Mouse (Mus musculus) embryo, embryonic 10.5 days (tissue): Measurements from ENCODE around the gene Slc2a1.

Source experiments
- DNase-seq: peaks from one replicate; pipeline ENCODE4 v3.0.0-alpha.2; 2015; ENCODE audit warnings: low spot score

Gene Slc2a1

DNA sequence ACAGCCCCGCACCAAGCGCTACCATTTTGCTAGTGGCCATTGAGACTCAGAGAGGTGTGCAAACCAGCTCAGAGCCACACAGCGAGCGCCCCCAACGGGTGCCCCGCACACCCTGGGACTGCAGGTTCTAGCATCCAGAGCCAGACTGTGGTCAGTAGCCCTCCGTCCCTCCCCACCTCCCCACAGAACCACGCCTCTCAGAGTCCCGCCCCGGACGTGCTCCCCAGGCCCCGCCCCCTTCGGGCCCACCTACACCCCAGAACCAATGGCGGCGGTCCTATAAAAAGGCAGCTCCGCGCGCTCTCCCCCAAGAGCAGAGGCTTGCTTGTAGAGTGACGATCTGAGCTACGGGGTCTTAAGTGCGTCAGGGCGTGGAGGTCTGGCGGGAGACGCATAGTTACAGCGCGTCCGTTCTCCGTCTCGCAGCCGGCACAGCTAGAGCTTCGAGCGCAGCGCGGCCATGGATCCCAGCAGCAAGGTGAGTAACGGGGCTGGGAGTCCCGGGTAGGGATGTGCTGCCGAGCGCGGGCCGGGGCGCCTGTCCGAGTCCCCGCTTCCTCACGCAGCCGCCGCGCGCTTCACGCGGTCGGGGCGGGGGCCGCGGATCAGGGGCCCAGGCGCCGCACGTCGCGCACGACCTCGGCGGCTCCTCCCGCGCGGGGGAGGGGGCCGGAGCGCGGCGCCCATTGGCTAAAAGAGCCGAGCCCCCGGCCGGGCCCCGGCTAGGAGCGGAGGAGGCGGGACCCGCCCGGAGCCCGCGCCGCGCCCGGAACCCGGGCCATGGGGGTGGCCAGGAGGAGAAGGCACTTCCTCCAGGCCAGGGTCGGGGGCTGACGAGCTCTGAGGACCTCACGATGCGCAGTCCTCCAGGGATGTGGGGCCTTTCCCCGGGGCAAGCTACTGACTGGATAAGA is at the start of gene Slc2a1:
Gene Slc2a1 (plus strand): TSS at position 217 of the 914 bp plus-strand sequence.
- peak; percentile 98 for DNase-seq

DNA sequence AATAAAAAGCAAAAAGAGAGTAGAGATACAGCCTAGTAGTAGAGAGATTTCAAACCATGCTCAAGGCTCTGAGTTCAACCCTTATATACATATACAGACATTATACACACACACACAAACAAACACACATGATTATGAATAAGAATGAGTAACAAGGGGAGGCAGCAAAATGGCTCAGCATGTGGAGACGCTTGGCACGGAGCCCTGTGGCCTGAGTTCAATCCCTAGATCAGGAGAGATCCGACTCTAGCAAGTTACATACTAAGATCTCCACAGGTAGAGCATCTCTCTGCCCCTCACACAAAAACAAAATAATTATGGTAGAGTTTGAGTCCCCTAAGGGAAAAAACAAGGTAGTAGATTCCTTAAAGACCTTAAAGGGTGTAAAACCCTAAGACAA is 41.7 kb upstream of the Slc2a1 start:
- no peak for DNase-seq

DNA sequence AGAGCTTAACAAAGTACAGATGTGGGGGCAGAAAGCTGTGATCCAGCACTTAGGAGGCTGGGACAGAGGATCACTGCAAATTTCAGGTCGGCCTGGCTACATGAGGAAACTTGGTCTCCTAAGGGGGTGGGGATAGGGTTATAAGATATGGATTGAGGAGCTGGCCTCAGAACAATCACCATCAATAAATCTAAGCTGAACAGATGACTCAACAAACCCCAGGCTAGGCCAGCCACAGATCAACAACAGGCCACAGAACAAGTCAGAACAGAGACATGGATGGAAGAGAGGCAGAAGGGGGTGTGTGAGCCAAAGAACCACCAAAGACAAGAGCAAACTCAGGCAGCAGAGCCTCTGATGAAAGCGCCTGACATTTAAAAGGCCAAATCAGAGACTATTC is 41.3 kb upstream of the Slc2a1 start:
- DNase-seq, result no peak

DNA sequence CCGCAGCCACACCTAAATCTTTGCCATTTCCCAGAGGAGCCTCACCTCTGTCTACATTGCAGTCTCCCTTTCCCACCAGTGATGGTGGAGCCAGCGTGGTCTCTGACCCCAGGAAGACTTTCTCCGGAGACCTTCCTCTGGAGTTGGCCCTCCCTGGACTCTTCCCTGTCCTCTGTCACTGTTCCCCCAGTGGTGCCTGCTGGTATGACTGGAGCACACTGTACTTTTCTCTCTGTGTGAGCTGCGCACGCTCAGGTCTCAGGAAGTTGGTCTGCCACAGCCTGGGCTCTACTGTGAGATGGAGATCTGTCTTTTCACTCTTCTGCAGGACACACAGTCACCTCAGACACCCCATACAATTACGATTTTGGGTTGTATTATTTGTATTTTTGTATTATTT is 39.6 kb upstream of the Slc2a1 start:
- peak; percentile 63 for DNase-seq

DNA sequence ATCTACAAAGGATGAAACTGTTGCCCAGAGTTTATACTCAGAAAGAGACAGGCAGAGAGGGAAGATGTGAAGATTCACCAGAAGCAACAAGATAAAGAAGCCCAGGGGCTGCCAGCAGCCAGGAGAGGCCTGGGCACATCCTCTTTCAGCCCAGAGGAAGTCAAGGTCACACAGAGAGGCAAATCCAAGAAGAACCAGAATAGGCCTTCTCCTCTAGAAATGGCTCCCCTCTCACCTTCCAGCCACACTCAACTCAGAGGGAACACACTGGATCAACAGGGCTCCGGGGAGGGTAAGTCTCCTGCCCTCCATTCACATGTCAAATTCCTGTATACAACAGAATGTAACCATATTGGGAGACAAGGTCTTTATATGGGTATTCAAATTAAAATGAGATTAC is 38.3 kb upstream of the Slc2a1 start:
- DNase-seq, result no peak

DNA sequence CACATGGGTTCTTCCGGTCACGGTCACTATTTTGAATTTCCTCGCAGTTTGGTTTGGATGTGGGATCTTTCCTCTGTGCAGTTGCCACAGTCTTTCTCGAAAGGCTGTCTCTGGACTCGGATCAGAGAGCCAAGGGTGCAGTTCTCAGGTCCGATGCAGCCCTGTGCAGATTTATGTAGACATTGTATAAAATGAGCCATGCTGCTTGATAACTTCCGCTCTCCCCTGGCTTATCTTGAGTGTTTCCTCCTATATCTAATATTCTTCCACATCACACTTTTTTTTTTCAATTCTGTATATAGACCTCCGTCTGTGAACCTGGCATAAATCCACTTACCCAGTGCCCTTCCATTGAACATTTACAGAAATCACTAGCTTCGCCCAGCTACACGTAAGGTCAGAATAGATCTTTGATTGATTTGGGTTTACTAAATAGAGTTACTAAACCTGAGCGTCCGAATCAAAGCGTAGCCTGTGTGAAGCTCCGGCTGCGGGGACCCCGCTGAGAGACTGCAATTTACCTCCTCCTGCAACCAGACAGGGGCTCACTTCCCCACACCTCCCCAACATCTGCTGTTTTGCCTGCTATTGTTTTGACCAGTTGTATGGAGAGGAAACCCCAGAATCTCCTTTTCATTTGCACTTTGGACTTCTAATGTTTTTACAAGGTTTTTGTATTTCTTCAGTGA is 37.4 kb upstream of the Slc2a1 start:
- DNase-seq, result no peak

DNA sequence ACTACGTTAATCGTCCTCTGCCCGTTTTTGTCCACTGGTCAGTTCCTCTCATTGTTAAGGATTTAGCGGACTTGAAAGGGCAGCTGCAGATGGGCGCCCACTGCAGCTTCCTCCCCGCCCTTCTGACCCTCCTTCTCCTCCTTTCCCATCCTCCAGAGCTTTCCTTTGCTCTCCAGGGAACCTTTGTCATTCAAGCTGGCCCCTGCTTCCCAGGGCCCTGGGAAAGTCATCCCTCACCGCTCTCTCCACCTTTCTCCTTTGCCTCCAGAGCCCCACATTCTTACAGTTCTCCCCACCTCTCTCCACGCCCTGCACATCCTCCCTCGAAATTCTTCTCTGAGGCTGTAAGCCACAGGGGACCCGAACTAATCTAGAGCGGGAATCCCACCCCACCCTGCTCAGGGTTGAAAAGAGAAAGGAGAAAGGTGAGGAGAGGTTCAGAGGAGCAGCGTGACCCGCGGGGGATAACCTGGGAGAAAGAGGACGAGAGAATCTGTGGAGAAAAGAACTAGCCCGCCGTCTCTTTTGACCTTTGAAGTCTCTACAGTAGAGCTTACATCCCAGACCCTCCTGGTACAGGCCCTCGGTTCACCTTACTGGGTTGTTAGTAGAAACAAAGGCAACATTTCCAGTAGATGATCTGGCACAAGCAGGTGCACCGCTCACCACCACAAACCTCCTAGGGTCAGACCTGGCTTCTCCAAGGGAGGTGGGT is 36.7 kb upstream of the Slc2a1 start:
- peak; percentile 84 for DNase-seq

DNA sequence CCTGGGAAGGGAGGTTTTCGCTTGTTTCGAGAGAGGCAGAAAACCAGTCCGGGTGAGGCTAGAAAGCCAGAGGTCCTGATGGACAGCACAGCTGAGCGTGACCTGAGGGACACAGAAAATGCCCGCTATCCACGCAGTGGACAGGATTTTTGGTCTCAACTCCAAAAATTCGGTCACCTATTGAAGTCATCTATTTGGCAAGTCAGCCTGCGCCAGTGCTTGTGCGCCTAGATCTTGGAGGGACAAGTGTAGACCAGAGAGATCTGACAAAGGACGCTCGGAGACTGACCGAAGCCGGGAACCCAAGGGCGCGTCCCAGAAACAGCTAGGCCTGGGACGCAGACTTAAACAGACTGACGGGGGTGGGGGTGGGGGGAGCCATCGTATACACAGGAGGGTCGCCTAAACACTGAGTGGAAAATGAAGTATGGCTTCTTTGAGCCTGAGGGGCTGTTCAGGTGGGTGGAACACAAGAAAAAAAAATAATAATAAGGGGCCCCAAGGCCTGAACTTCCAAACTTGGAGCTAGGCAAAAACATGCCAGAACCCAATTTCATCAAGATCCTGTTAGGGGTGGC is 36.1 kb upstream of the Slc2a1 start:
- DNase-seq, result peak; percentile 62

DNA sequence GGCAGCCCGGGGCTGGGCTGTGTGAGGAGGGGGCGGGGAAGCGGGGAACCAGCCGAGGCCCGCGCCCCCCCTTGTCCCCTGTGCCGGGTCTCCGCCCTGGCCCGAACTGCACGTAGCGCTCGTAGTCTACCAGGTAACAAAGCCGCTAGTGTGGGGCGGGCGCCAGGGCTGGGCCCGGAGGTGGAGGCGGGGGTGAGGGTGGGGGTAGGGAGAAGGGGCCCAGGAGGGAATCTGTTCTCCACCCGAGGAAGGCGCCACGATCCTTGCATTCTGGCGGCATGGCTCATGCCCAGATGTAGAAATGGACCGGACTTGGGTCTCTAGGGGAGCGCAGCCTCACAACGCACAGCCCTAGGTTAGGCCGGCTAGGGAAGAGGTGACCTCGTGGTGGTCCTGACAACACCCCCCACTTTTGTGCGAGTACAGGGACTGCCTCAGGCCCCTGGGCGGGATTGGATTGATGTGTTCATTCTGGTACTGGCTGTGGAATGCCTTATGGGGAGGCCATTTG is 35.5 kb upstream of the Slc2a1 start:
- DNase-seq, result peak; percentile 76

DNA sequence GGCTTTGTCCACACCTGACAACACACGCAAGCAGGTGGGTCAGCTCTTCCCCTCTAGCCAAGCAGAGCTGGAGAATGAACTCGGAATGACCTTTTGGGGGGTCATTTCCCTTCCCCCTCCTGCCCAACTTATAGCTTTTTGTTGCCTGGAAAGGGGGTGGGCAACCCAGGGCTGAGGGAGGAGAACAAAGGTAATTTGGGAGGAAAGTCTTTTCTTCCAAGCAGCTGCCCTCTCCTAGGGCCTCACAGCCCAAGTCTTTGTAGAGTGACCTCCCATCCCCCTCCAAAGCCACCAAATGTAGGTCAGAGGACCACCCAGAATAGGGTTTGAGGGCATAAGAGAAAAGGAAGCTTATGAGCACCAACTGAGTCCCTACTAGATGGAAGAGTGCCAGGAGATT is 34.9 kb upstream of the Slc2a1 start:
- peak; percentile 79 for DNase-seq

DNA sequence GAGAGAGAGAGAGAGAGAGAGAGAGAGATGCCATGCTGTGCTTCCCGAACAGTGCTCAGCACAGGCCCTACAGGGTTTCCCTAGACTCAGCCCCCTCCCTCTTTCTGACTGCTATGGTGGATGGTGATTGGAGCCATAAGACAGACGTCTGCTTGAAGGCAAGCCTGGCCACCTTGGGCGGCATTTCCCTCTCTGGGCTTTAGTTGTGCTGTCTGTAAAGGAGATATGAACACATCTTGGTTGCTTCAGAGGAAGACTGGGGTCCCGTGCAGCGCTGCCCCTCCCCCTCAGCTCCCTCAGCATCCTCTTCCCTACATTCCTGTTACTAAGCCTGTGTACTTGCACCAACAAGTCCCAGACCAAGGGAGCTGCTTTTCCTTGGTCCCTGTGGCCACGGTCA is 33.9 kb upstream of the Slc2a1 start:
- DNase-seq, result peak; percentile 42

DNA sequence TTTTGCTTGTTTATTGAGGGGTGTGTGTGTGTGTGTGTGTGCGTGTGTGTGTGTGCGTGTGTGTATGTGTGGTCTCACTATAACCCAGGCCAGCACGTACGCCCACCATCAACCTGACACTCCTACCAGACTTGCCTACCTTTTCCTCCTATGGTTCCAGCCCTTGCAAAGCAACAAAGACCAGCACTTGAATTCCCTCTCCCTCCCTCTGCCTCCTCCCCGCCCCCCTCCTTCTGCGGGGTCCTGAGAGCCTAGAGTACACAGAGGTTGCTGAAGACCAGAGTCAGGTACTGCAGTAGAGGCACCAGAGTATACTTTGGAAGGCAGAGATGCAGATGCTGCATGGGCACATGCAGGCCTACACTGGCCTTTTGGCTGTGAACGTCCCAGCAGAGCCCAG is 33.2 kb upstream of the Slc2a1 start:
- DNase-seq, result peak; percentile 19

DNA sequence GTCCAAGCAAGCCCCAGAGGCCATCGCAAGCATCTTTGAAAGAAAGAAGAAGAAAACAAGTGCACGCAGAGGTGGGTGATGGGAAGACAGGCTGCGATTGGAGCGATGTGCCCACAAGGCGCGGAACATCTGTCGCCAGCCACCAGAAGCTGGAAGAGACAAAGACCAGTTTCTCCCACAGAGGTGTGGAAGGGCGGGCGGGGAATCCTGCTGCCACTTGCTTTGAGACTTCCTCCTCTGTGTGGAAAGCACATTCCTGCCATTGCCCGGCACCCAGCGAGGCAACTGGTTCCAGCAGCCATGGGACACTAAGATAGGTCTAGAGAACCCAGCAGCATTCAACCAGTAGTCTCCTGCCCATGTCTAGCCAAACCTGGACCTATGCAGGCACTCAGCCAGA is 32.2 kb upstream of the Slc2a1 start:
- DNase-seq, result no peak

DNA sequence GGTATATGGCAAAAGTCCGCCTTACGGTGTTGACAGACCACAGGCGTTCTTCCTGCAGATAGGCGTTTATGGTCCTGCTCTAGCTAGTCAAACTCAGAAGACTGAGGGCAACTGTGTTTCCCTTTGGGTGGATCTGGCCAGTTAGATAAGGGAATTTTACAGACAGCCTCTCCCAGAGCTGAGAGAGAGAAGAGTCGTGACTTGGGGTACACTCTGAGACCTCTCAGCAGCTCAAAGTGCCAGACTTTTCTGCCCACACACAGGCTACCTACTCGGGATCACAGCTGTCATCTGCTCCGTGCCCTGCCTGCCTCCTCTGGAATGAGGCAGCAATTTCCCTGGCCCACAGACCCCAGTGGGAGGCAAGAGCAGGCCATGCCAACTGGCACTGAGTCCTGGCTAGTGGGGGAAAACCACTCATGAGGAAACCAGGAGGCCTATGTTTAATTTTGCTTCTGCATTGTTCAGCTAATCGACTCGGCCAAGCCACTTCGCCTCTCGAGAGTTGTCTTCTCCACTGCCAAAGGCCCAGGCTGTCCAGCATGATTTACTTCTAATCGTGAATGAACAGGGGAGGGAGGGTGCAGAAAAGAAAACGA is 31.3 kb upstream of the Slc2a1 start:
- DNase-seq, result no peak

DNA sequence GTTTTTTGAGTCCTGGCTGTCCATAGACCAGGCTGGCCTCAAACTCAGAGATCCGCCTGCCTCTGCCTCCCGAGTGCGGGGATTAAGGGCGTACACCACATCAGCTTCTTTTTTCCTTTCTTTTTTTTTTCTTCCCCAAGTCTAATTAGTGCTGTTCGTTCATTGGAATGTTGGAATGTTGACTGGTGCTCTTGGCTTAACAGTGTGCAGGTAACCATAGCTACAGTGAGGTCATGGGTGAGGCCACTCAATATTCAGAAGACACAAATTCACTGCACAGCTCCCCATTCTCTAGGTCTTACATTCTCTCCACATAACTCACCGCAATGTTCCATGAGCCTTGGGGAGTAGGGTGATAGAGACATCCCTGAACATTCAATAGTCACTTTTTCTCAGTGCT is 28.6 kb upstream of the Slc2a1 start:
- DNase-seq, result no peak

DNA sequence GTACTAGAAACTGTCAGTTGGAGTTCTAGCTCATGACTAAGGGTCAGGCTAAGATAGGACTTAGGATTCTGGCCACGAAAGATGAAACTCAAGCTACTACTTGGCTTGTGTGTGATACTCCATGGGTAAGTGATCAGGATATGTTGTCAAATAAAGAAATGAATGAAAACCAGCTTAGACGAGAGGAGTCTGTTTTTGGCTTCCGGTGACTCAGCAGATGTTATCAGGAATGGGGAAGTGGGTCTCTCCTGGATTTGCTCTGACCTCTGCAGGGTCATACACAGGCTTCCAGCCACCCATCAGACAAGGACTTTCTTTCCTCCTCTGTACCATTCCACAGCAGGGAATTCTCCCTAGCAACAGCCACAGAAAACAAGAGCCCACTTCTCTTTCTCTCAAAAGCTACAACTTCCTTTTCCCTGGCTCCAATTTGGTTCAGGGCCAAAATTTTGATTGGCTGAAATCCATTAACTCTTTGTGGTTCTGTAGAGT is 25.7 kb upstream of the Slc2a1 start:
- DNase-seq, result no peak

DNA sequence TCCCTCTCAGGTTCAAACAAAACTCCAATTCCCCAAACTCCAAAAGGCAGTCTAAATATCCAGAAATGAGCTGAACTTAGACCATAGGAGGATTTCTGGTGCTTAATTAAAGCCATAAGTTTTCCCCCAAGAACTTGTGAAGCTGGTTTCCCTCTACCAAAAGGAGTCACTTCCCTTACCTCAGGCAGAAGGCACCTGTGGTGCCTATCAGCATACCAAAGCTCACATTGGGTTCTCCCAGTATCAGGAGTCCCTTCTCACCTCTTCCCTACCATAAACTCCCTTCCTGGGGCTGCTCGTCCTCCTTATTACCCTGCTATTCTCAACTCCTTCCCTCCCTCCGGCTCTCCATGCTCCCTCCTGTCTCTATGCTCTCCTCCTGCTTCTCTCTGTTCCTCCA is 20.1 kb upstream of the Slc2a1 start:
- DNase-seq, result no peak

DNA sequence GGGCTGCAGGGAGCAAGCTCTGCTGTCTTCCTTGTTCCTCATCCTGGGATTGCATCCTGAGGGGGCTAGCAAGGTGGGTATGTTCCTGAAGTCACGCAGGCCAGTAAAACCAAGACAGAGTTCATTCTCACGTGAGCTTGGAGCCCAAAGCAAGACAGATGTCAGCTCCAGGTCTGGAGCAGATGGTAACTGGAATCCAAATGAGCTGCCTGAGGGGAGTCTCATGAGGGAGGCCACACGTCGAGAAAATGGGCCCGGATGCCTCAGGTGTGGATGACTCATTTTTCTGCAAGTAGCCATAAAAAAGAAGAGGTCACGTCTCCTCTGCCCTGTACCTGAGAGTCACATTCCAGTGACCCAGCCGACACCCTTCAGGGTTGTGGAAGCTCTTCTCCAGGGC is 14.6 kb upstream of the Slc2a1 start:
- DNase-seq, result no peak

DNA sequence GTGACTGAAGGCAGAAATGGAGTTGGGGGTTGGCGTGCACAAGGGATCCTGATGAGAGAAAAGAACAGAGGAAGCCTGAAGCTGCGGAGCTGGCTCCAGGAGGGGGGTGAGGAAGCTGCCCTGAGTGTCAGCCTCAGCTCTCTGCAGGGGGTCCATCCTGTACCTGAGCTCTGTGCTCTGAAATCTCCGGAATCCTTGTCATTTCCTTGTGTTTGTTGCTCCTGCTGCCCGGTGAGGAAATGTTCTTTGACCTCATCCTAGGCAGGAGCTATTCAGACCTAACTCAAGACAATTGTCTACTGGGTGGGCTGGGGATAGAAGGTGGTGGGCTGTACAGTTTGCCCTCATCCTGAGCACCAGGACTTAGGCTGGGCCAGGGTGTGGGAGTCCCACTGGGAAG is 13.5 kb upstream of the Slc2a1 start:
- no peak for DNase-seq

DNA sequence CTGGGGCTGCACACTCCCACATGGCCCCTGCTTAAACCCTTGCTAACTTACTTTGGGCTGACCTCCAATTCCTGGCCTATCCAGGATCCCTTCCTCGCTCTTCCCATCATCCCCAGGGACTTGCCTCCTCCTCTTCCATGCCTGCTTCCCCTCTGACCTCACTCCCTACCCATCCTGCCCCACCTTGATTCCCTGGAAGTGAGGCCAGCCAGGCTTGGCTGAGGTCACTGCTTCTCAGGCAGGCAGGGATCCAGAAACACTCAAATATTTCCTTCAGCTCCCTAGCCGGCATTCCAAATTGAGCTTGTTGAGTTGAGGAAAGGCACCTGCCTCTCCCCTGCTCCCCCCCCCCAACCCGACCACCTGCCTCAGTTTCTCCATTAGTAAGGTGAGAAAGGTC is 12.1 kb upstream of the Slc2a1 start:
- DNase-seq, result no peak

DNA sequence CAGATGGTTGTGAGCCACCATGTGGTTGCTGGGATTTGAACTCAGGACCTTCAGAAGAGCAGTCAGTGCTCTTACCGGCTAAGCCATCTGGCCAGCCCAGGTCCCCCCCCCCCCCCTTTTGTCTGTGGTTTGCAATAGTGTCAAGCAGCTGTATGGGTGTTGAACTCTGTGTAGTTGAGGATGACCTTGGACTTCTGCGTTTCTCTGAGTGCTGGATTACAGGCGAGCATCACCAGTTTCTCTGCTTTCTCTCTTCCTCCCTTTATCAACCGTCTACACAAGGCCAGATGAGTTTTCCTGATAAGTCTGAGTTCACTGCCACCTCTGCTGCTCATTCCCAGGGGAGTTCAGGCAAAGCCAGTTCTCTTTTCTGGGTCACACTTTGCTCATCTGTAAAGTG is 11.1 kb upstream of the Slc2a1 start:
- DNase-seq, result no peak
